Mouse (Mus musculus) G1E (cell line): ENCODE data around the gene D430041D05Rik.

Experiments
- CTCF ChIP-seq: IDR thresholded peaks from 2 replicates; pipeline ENCODE4 v1.5.1; 2012; ENCODE audit warnings: low read depth, low read length, inconsistent platforms, mixed read lengths
- GATA1 ChIP-seq: IDR thresholded peaks from 2 replicates; pipeline ENCODE4 v1.6.1; 2012; ENCODE audit warnings: borderline replicate concordance, low read length, inconsistent platforms, mixed read lengths
- GATA2 ChIP-seq: IDR thresholded peaks from 2 replicates; pipeline ENCODE4 v1.6.1; 2012; ENCODE audit warnings: low read depth, low read length, inconsistent platforms, borderline replicate concordance
- POLR2AphosphoS5 ChIP-seq: IDR thresholded peaks from 2 replicates; pipeline ENCODE4 v1.6.1; 2012; ENCODE audit warnings: low read depth, low read length, inconsistent platforms; ENCODE audit not compliant: insufficient replicate concordance
- TAL1 ChIP-seq: conservative IDR thresholded peaks from 2 replicates; pipeline ENCODE4 v1.6.1; 2012; ENCODE audit warnings: low read depth, low read length, inconsistent platforms, mixed read lengths

- TF ChIP-seq CTCF (no peak), GATA1 (no peak), TAL1 (no peak), POLR2AphosphoS5 (no peak), GATA2 (no peak)
Observed at GRCm38 (mm10) chr2:104446016-104446415, 35.2 kb upstream of the D430041D05Rik start.
